Mouse (Mus musculus): ENCODE results near the gene Sync.

DNA sequence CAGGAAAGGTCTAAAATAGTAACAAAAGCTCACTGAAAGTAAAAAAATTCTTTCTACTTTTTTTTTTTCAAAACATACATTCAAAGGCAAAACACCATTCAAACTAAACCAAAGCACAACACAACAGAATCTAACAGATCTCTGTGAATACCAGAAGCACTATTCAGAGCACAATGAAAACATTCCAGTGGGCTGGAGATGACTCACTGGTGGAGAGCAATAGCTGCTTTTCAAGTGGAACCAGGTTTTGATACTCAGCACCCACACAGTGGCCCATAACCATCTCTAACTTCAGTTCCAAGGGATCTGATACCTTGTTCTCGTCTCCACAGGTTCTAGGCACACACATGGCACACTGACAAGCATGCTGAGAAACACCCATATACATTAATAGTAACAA, 37.3 kb downstream of the Sync start:
- TF ChIP-seq CHD2 (IDR thresholded peaks at IDR 0.05; ENCODE audit: low read length) (no peak), CTCF (conservative IDR thresholded peaks at IDR 0.05 in 1 of 2, IDR thresholded peaks at IDR 0.05 in 1 of 2; ENCODE audit: low read depth in 2 of 2, low read length in 2 of 2) (no peak), POLR2A (IDR thresholded peaks at IDR 0.05; ENCODE audit: low read depth, low read length) (no peak), EP300 (IDR thresholded peaks at IDR 0.05; ENCODE audit: low read length) (no peak), MAX (IDR thresholded peaks at IDR 0.05; ENCODE audit: low read length) (no peak), HCFC1 (IDR thresholded peaks at IDR 0.05; ENCODE audit: low read depth, low read length) (no peak), USF2 (conservative IDR thresholded peaks at IDR 0.05; ENCODE audit: low read depth, low read length) (no peak), POLR2AphosphoS2 (IDR thresholded peaks at IDR 0.05; ENCODE audit: low read depth, low read length) (no peak), BHLHE40 (IDR thresholded peaks at IDR 0.05; ENCODE audit: low read depth, low read length) (no peak), ZMIZ1 (IDR thresholded peaks at IDR 0.05; ENCODE audit: low read depth, low read length) (no peak), IRF4 (IDR thresholded peaks at IDR 0.05; ENCODE audit: low read depth, low read length) (no peak), ETS1 (conservative IDR thresholded peaks at IDR 0.05; ENCODE audit: low read depth, low read length) (no peak), MYC (IDR thresholded peaks at IDR 0.05; ENCODE audit: low read depth, low read length) (no peak), TCF12 (IDR thresholded peaks at IDR 0.05; ENCODE audit: low read depth, low read length) (no peak)

Data from CH12.LX (cell line).